Mouse (Mus musculus) embryonic stem cell, embryonic (primary cell): ENCODE data around the gene Saa4.

Source experiments
- CTCF ChIA-PET, 4 experiments: fragments of 300-600 bp in 2 of 4; fragments of 350-600 bp in 2 of 4; sonication (Branson Sonifier 250); formaldehyde crosslinking; loops; one replicate each; lab custom pipeline; 2022; ENCODE audit warnings: inconsistent platforms in 2 of 4; lab: Charles Lee
- POLR2A ChIA-PET, 4 experiments: fragments of 300-600 bp in 2 of 4; fragments of 350-600 bp in 2 of 4; sonication (Branson Sonifier 250); formaldehyde crosslinking; loops; one replicate each; lab custom pipeline; 2022; ENCODE audit warnings: antibody characterized with exemption in 4 of 4, inconsistent platforms in 1 of 4; lab: Charles Lee

Saa4 gene

GRCm38 (mm10) chr7:46678417-46678816 lies 54.0 kb downstream of the Saa4 start:
- POLR2A ChIA-PET, result no interaction called here
- CTCF ChIA-PET, result interaction anchor here in 1 of 4 experiments (1.0 kb wide), 1 partner anchor 13 kb away, joined by 3 read pairs; no protein-coding TSS in a partner anchor
